Mouse (Mus musculus): ENCODE measurements around the gene Yars.

The Yars gene

DNA sequence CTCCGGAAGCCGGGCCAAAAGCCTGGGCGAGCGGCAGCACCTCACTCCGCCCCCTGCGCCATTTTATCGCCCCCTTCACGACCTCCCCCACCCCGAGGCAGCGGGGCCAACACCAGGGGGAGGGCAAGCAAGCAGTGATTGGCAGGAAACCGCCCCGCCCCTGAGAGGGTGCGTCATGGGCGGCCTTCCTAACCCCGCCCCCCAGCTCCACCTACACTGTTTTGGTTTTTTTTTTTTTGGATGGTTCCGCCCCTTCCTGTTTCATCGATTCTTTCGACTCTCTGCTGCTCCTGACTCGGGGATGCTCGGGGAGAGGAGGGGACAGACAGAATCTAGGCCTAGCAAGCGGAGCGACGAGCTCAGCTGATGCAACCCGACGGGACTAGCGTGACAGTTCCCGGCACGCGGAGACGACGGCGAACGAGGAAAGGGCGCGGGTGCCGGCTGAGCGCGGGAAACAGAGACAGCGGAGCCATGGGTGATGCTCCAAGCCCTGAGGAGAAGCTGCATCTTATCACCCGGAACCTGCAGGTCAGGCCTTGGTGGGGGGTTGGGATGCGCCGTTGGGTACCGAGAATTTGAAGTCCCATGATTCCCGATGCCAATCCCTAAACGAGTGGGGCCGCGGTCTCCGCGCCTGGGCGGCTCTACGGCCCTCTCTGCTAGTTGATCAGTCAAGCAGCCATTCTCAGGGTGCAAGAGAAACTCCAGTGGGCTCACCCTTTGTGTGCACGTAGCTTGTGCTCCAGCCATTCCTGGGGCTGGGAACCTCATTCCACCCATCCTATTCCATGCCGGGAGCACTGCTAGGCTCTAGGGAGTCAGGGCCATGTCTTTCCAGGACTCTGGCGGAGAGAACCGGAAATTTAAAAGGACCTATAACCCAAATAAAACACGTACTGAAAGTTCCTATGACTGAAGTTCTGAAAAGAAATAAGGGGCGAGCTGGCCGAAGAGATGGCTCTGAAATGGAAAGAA is at the start of gene Yars, which contains the start of gene S100pbp:
TSS of gene Yars (plus strand) at position 219 of the 978 bp plus-strand sequence.
TSS of gene S100pbp (minus strand) at position 186 of the 978 bp plus-strand sequence.
- DNase-seq = peak; percentile 98 to 99

DNA sequence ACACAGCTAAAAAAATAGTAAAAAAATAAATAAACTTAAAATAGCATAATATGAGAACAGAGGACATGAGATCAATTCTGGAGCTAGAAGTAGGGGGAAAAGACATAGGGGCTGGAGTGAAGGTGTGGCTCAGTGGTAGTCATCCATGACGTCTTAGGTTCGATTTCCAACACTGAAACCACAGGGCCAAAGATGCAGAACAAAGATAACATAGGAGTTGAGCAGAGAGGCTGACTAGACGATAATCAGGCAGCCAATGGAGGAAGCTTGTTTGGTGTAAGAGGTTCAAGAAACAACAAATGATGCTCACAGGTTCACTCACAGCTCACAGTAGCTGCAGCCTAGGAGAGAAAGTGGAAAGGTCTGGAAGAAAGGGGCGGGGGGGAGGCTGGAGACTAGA is 48.8 kb upstream of the Yars start:
- DNase-seq = no peak

DNA sequence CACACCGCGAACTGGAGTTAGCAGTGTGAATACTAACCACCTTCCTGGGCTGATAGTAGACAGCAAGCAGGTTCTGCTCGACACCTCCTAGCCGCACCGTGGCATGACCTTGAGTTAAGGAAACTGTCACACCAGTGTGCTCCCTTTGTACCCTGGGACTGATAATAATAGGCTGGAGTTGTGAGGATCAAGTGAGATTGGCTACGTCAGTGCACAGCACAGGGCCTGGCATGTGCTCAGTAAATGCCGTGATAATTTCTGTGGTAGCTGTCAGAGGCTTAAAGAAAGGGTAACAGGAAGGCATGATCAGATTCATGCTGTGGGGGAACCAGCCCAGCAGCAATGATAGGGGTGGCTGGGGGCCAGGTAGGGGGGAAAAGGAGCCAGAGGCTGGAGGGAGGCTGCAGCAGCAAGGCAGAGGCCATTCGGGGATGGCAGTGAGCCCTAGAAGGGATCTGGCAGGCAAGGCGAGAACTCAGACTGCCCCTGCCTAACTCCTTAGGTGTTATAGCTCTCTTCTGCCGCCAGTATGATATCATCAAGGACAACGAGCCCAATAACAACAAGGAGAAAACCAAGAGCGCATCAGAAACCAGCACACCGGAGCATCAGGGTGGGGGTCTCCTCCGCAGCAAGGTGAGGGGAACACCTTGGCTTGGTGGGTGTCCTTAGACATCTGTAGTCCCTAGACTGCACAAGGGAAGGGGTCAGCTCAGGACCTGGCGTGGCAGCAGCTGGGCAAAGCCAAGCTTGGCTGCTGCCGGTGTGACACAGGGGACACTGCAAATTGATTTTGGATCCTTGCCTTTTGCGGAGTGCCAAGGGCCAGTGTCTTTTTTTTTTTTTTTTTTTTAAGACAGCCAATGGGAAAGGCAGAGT is 47.8 kb upstream of the Yars start:
- DNase-seq = no peak

DNA sequence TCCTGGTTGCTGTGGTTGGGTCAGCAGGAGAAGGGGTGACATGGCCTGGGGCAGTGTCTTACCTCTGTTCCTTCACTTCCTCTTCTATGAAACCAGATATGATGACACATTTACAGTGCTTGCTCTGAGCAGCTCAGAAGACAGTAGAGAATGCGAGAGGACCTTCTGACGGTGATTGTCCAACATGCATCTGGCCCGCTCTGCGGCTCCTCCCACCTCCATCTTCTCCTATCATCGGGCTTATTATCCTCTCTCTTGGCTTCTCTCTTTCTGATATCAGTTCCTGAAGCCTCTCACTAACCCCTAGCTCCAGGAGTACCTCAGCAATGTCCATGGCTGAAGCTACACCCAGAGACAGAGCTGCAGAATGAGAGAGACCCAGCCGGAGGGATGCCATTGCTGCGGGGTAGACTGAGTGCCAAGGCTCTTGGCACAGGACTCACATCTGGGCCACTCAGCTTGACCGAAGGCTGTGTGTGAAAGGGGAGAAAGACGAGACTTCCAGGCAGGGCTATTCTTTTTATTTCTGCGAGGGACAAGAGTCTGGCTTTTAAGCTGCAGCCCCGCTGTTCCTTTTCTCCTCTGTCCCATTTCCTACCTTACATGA is 47.0 kb upstream of the Yars start:
- no peak for DNase-seq

DNA sequence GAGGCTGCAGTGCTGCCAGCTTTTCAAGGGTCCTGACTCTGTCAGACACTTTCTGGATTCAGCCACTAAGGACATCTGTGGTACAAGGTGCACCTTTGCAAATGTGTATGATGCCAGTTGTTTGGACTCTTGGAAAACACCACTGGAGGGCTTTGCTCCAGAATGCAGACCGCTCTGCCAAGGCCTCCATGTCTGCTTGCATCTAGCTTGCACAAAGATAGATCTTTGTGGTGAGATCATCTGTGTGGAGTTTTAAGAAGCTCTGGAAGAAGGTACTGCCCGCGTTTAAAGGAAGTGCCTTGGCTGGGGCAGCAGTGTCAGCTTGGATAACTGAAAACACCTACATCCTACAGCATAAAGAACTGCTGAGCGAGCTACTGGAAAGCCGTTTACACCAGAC is 46.1 kb upstream of the Yars start:
- DNase-seq = no peak

DNA sequence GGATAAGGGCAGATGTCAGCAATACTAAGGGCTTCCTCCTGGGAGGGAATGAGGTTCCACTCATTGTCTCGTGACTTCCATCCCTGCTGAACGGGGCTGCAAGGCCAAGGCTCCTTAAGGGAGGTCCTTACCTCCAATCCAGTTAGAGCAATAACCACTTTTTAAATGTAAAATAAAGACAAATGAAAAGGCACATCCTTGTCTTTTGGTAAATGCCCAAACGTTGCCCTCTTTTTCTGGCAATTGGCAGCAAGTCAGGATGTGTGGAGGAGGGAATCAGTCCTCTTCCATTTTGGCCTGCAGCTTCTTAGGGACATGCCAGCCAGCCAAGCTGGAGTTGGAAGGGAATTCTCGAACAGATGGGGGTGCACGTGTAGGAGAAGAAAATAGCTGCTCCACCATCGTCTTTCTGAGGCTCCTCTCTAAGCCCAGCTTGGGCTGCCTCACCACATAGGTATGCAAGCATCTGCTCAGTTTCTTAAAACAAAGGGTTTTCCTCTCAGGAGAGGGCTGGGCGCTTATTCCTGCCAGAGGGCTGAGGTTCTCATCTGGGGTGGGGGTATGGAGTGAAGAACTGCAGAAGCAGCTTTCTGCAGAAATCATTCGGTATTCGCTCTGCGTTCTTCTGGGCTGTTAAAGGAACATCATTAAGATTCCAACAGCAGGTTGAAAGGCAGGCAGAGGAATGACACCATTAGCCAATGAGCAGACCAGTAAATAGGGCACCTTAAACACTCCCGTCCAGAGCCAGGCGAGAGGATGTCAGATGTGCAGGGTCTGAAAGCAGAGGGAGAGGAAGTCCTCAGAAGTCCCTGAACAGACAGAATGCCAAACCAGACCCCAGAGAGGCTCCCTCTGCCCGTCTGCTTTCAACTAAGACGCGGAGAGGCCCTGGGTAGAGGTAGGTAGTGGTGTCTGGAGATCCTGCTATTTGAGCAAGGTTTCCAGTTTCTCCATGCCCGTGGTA is 44.9 kb upstream of the Yars start:
- no peak for DNase-seq

DNA sequence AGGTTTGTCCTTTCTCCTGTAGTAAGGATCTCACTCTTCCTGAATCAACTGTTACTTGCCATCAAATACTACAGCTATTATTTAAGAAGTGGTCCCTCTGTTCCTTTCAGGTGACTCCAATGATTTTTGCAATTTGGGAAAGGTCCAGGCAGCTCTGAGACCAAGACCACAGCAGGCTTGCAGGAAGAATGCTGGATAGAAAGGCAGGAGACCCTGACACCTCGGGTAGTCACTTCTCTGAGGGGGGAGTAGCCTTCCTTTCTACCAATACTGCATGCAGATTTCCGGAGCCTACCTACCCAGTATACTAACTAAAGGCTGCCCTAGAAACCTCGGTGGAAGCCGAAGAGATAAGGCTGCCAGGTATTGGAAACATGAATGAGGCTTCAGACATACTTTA is 44.1 kb upstream of the Yars start:
- DNase-seq = no peak

DNA sequence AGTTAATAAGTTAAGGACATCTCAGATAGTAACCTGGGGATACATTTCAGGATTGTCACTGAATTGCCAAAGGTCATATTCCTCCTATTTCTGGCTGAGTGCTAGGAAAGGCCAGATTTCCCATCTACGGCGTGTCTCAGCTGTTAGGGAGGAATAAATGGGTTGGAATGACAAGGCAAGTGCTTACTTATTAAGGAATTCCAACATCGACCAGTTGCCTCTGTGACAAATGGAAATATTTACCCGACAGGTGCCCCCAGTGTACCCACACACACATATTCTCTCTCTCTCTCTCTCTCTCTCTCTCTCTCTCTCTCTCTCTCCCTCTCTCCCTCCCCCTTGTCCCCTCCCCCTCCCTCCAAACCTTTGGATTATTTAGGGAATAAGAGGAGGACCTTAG is 43.6 kb upstream of the Yars start:
- DNase-seq = no peak

DNA sequence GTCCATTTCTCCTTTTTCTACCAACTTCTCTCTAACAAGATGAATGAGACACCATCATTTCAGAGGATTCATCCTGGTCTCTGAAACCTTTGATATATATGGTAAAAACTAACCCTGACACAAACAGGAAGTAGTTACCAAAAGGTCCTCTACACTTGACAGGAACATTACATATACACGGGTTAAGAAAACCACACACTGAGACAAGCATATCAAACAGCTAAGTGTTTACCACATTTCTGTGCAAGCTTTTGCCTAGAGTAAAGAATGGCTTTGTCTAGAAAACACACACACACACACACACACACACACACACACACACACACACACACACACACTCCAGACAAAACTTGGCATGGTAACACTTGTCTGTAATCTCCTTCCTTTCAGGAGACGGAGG is 43.2 kb upstream of the Yars start:
- no peak for DNase-seq

DNA sequence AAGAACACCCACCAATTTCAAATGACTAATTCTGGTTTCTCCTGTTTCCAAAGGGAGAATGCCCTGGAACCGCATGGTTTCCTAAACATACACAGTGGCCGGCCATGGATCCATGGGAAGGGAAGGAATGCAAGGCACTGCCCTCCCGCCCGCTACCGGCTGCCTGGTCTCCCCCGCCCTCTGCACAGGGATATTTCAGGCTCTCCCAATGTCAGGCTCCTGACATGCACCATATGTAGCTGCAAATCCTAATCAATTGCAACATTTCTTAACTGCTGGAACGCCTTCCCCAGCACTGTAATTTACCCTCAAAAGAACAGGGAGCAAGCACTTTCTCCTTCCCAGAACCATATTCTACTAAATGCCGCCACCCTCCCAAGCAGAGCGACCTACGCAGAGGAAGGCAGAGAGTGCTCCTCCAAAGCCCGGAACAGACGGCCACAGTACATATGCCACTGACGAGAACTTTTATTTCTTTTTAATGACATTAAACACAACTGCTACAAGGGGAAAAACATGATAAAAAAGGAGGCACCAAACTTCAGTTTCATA is 41.9 kb upstream of the Yars start:
- peak; percentile 39 to 61 for DNase-seq

DNA sequence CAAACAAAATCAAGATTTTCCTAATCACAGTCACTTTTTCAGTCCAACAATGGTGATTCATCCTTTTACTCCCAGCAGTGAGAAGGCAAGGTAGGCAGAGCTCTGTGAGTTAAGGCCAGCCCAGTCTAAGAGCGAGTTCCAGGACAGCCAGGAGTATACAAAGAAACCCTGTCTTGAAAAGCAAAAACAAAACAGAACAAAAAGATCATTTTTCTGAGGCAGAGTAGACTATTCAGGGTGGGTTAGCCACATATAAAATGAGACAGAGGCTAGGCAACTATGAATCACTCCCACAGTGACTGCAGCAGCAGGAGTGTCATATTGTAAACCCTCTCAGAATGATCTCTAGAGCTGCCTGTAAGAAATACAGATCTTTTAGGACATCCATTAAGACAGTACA is 40.2 kb upstream of the Yars start:
- DNase-seq = no peak

DNA sequence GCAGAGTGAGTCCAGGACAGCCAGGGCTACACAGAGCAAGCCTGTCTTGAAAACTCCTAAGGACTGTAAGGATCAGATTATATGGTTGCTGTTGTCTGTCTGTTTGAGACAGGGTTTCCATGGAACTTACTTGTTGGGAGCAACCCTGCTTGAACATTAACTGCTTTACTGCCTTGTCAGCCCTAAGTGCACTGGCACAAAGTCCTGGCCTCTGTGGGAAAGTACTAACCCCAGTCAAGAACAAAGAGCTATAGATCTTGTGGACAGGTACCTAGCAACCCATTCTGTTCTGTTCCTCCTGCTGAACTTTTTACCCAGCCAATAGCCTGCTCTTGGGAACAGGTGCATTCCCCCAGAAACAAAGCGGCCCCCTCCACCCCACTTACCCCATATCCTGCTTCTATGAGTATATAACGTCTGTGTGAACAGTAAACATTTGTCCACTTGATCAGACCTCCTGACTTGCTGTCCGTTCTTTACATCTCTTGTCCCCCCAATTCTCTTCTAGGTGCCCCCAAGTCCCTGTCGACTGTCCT is 38.2 kb upstream of the Yars start:
- DNase-seq = no peak

DNA sequence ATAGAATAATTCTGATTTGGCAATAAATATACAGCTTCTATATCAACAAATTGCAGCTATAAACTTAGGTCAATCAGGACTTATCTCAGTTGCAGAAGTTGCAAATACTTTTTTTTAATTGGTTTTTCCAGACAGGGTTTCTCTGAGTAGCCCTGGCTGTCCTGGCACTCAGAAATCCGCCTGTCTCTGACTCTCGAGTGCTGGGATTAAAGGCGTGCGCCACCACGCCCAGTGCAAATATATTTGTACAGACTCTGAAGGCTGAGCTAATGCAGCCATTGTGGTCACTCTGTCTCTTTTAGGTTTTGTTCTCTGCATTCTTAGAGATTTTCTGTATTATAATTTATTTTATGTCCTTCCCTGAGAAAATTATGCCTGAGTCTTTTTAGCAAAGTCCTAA is 32.0 kb upstream of the Yars start:
- no peak for DNase-seq

DNA sequence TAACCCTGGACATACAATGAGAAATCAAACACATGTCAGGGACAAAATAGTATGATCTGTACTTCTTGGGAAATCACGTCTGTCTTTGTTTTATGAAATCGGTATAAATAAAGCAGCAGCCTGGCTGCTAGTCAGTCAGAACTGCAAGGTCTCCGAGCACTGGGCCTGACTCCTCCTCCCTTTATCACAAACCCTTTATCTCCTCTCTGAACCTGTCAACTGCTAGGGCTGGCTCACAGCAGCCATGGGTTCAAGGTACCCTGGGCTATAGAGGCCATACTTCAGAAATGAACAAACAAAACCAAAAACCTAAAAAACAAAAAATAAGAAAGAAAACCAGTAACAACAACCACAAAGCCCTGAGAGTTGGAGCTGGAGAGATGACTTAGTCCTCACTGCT is 31.0 kb upstream of the Yars start:
- no peak for DNase-seq

DNA sequence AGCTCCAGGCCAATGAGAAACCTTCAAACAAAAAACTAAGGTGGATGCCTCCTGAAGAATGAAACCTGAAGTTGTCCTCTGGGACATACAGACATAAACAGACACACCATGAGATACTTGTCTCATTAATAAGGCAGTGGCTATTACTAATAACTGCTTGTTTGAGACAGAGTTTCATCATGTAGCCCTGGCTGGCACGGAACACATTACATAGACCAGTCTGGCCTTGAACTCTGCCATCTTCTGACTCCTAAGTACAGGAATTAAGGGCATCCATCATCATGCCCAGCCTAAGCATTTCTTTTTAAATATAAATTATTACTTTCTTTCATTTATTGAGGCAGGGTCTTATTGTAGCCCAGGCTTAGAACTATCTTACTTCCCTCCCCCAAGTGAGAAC is 28.5 kb upstream of the Yars start:
- no peak for DNase-seq

DNA sequence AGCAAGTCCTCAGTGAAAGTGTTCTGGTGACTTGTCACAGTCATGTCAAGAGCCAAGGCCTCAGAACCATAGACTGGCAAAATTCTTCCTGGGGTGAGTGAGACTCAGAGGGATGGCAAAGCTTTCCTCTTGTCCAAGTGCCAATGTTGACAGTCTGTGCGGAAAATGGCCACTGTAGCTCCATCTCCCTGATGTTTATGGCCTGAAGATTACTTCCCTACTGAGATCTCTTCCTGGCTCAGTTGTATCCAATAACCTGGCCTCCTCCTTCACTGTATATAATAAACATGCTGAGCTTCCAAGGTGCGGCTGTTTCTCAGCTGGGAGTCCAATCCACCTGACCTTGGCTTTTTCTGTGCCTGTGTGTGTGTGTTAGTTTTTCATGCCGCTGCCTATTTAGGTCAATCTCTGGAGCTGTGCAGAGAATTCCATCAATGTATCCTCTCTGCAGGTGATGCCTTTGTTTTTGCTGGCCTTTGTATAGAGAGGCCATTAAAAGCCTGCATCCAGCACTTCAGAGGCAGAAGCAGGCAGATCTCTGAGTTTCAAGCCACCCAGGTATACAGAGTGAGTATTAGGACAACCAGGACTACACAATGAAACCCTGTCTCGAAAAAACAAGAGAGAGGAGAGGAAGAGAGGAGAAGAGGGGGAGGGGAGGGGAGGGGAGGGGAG is 27.8 kb upstream of the Yars start:
- no peak for DNase-seq

DNA sequence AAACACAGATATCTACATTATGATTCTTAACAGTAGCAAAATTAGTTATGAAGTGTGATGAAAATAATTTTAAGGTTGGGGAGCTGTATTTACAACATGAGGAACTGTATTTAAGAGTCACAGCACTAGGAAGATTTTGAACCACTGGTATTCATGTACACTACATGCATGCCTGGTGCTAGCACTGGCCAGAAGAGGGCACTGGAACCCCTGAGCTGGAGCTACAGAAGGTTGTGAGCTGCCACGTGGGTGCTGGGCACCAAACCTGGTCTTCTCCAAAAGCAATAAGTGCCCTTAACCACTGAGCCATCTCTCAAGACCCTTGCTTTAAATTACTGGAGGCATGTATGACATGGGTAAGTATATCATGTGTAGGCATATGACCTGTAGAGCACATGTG is 17.0 kb upstream of the Yars start:
- no peak for DNase-seq

DNA sequence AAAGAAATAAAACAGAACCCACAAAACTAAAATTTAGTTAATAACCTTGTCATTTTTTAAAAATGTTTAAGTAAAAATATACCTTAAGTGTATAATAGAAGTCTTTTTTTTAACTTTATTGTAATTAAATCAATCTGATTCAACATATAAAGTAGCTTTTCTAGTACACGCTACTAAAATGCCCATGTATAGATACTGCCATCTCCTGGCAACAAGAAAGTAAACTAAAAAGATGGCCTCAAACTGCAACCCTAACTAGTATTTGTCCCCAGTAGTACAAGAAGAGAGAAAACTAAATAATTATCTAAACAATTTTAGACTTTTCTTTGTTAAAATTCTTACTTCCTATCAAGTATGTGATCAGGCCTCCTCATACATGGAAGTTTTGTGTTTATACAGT is 10.0 kb upstream of the Yars start:
- no peak for DNase-seq

DNA sequence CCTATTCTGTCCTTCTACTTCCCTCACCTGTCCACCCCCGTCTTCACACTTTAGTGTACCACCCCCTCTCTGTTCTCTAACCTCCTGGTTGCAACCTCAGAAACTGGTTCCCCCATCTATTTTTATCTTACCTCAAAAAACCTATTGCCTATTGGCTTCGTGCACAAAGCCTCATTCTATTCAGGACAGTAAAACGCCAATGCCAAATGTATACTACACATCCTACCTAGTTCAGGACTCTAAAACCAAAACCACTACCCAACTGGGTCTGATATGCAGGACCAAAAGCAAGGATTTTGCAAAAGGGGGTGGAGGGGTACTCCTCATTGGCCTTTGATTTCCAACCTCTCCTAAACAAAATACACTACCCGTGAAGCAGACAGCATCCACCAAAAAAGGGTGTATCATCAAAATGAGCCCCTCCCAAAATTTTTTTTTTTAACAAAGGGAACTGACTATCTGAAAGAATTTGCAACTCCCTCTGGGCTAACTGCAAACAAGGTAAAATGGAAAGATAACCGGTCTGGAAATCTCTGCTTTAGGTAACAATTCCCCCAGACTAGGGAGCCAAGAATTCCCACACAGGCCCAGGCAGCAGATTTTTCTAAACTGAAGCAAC is 1.4 kb upstream of the Yars start:
- no peak for DNase-seq

DNA sequence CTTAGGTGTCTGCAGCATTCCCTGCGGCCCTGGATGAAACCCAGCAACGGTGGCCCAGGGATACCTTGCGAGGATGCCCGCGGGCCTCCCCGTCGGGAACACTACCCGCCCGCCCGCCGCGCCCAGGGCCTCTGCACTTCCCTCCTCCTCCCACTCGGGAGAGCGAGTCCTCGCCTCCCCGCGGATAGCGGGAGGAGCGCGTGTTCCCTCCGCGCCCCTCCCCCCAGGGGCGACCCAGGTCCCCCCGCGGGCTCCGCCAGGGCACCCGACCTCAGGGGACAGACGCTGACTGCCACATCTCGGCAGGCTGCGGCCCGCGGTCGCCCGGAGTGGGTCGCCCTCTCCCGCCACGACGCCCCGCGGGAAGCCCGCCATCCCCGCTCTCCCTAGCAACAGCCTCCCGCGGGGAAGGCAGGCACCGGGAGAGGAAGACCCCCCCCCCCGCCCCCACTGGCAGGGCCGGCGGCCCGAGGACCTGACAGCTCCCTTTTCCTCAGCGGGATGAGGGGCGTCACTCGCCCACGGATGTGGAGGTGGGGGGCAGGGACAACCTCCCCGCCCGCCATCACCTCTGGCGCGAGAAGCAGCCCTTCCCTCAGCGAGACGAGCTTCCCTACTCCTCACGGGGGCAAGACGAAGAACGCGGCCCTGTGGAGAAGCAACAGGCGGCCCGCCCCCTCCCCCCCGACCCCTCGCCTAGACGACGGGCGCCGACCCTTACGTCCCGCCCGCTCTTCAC is 588 bp upstream of the Yars start:
- DNase-seq = peak; percentile 60 to 74

Measured in kidney, postnatal 4 days (tissue).